Mouse (Mus musculus): ENCODE measurements around the gene Usp7. TPM values are rescaled to one million over a fixed set of nuclear protein-coding genes. Genes with fewer than 3 reads are reported as not detected.

Usp7 gene
- polyA plus RNA-seq, 1 experiment, result 26.2 TPM

- TF ChIP-seq CTCF (conservative IDR thresholded peaks at IDR 0.05; ENCODE audit: insufficient read depth, insufficient read length, low read depth, low read length) (peak; percentile 97), POLR2A (IDR thresholded peaks at IDR 0.05; ENCODE audit: low read depth, low read length) (no peak)
- no peaks in the 10 kb centered on the region for H3K27me3 ChIP-seq (replicated peaks; ENCODE audit: control insufficient read depth, insufficient read depth, low read length)
- peak; percentile 78 for DNase-seq
- 55% methylated on average over 7 of the region's 7 CpGs for WGBS
- H3K27ac ChIP-seq (ENCODE audit: insufficient read depth, low read depth, low read length), result no peak overlapping the region
- peaks cover 4% of the 10 kb centered on the region for H3K4me1 ChIP-seq (ENCODE audit: control insufficient read depth, insufficient read depth, low read length)
- peaks cover 3% of the 10 kb centered on the region for H3K36me3 ChIP-seq (ENCODE audit: control insufficient read depth, insufficient read depth, low read length)
- H3K4me3 ChIP-seq (ENCODE audit: insufficient read depth, low read depth, low read length), result no peak overlapping the region
Observed at GRCm38 (mm10) chr16:8686121-8686870, 105.8 kb downstream of the Usp7 start.

- no peak overlapping the region for H3K27ac ChIP-seq (ENCODE audit: insufficient read depth, low read depth, low read length)
- peak; percentile 56 for DNase-seq
- TF ChIP-seq POLR2A (IDR thresholded peaks at IDR 0.05; ENCODE audit: low read depth, low read length) (no peak), CTCF (conservative IDR thresholded peaks at IDR 0.05; ENCODE audit: insufficient read depth, insufficient read length, low read depth, low read length) (no peak)
- 14% methylated on average over 4 of the region's 4 CpGs for WGBS
- no peaks in the 10 kb centered on the region for H3K27me3 ChIP-seq (replicated peaks; ENCODE audit: control insufficient read depth, insufficient read depth, low read length)
- H3K4me1 ChIP-seq (ENCODE audit: control insufficient read depth, insufficient read depth, low read length), result peaks cover 4% of the 10 kb centered on the region
- H3K36me3 ChIP-seq (ENCODE audit: control insufficient read depth, insufficient read depth, low read length), result no peaks in the 10 kb centered on the region
- H3K4me3 ChIP-seq (ENCODE audit: insufficient read depth, low read depth, low read length), result no peak overlapping the region
Observed at GRCm38 (mm10) chr16:8685087-8685486, 107.0 kb downstream of the Usp7 start.

DNA sequence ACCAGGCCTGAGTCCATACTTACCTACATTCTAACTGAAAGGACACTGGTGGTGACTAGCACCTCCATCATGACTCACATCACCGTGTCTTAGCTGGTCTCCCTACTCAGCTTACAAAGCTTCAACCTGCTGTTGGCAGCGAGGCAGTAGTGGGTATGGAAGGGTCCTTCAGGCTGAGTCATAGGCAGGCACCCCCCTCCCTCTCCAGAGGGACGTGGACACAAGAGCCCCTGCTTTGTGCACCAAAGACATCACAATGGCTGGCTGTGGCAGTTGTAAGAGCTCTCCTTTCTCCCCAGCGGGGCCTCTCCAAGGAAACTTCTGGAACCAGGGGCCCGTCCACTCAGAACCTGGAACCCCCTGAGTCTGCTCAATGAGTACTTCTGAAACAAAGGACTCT, 111.6 kb downstream of the Usp7 start, which contains the start of gene Gm5767:
Gene Gm5767, plus strand, starts transcription at position 301 of the 400 bp plus-strand sequence.
- 87% methylated on average over 5 of the region's 5 CpGs for WGBS
- H3K4me1 ChIP-seq (ENCODE audit: control insufficient read depth, insufficient read depth, low read length), result no peaks in the 10 kb centered on the region; the same call in 1 of the 2 replicates
- H3K27me3 ChIP-seq (replicated peaks; ENCODE audit: control insufficient read depth, insufficient read depth, low read length), result no peaks in the 10 kb centered on the region
- no peaks in the 10 kb centered on the region for H3K36me3 ChIP-seq (ENCODE audit: control insufficient read depth, insufficient read depth, low read length)
- no peak for DNase-seq
- H3K27ac ChIP-seq (ENCODE audit: insufficient read depth, low read depth, low read length), result no peak within 1 kb of the TSS
- TF ChIP-seq POLR2A (IDR thresholded peaks at IDR 0.05; ENCODE audit: low read depth, low read length) (no peak), CTCF (conservative IDR thresholded peaks at IDR 0.05; ENCODE audit: insufficient read depth, insufficient read length, low read depth, low read length) (no peak)
- H3K4me3 ChIP-seq (ENCODE audit: insufficient read depth, low read depth, low read length), result no peak within 1 kb of the TSS

GRCm38 (mm10) chr16:8679780-8680179, 112.3 kb downstream of the Usp7 start:
- Histone ChIP-seq H3K4me1 (ENCODE audit: control insufficient read depth, insufficient read depth, low read length) (no peaks in the 10 kb centered on the region; the same call in 1 of the 2 replicates), H3K27ac (ENCODE audit: insufficient read depth, low read depth, low read length) (no peak overlapping the region), H3K36me3 (ENCODE audit: control insufficient read depth, insufficient read depth, low read length) (no peaks in the 10 kb centered on the region), H3K27me3 (replicated peaks; ENCODE audit: control insufficient read depth, insufficient read depth, low read length) (no peaks in the 10 kb centered on the region), H3K4me3 (ENCODE audit: insufficient read depth, low read depth, low read length) (no peak overlapping the region)
- 41% methylated on average over 3 of the region's 3 CpGs for WGBS
- DNase-seq, result no peak
- no peak for TF ChIP-seq CTCF (conservative IDR thresholded peaks at IDR 0.05; ENCODE audit: insufficient read depth, insufficient read length, low read depth, low read length)
- no peak for TF ChIP-seq POLR2A (IDR thresholded peaks at IDR 0.05; ENCODE audit: low read depth, low read length)

DNA sequence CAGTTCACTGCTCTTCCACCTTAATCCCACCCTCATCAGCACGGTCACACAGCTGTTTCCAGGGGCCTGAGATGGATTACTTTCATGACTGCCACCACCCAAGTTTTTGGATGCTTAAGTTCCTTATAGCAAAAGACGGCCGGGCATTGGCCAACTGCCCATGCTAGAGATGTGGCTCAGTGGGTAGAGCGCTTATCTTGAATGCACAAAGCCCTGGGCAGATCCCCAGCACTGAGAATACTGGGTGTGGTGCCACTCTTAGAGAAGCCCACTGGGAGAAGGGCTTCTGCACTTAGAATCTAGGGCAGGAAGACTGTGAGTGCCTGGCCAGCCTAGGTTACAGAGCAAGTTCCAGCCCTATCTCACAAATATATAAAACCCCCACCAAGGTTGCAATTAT, 113.4 kb downstream of the Usp7 start:
- TF ChIP-seq POLR2A (IDR thresholded peaks at IDR 0.05; ENCODE audit: low read depth, low read length) (no peak), CTCF (conservative IDR thresholded peaks at IDR 0.05; ENCODE audit: insufficient read depth, insufficient read length, low read depth, low read length) (no peak)
- Histone ChIP-seq H3K27me3 (replicated peaks; ENCODE audit: control insufficient read depth, insufficient read depth, low read length) (no peaks in the 10 kb centered on the region), H3K36me3 (ENCODE audit: control insufficient read depth, insufficient read depth, low read length) (no peaks in the 10 kb centered on the region), H3K4me3 (ENCODE audit: insufficient read depth, low read depth, low read length) (no peak overlapping the region), H3K4me1 (ENCODE audit: control insufficient read depth, insufficient read depth, low read length) (no peaks in the 10 kb centered on the region; the same call in 1 of the 2 replicates), H3K27ac (ENCODE audit: insufficient read depth, low read depth, low read length) (no peak overlapping the region)
- 81% methylated on average over 4 of the region's 4 CpGs for WGBS
- no peak for DNase-seq

GRCm38 (mm10) chr16:8678035-8678434, 114.1 kb downstream of the Usp7 start:
- DNase-seq, result peak; percentile 47
- peaks cover 2% of the 10 kb centered on the region; the same call in 1 of the 2 replicates for H3K4me1 ChIP-seq (ENCODE audit: control insufficient read depth, insufficient read depth, low read length)

GRCm38 (mm10) chr16:8676800-8677199, 115.3 kb downstream of the Usp7 start:
- H3K36me3 ChIP-seq (ENCODE audit: control insufficient read depth, insufficient read depth, low read length), result no peaks in the 10 kb centered on the region
- TF ChIP-seq CTCF (conservative IDR thresholded peaks at IDR 0.05; ENCODE audit: insufficient read depth, insufficient read length, low read depth, low read length) (peak; percentile 85), POLR2A (IDR thresholded peaks at IDR 0.05; ENCODE audit: low read depth, low read length) (no peak)
- H3K4me3 ChIP-seq (ENCODE audit: insufficient read depth, low read depth, low read length), result no peak overlapping the region
- DNase-seq, result peak; percentile 44
- no peaks in the 10 kb centered on the region for H3K27me3 ChIP-seq (replicated peaks; ENCODE audit: control insufficient read depth, insufficient read depth, low read length)
- peaks cover 2% of the 10 kb centered on the region; the same call in 1 of the 2 replicates for H3K4me1 ChIP-seq (ENCODE audit: control insufficient read depth, insufficient read depth, low read length)
- H3K27ac ChIP-seq (ENCODE audit: insufficient read depth, low read depth, low read length), result no peak overlapping the region
- WGBS, result 57% methylated on average over 4 of the region's 4 CpGs

More at GRCm38 (mm10) chr16:8678035-8678434, 114.1 kb downstream of the Usp7 start:
- WGBS, result 20% methylated on average over 5 of the region's 5 CpGs
- Histone ChIP-seq H3K27me3 (replicated peaks; ENCODE audit: control insufficient read depth, insufficient read depth, low read length) (no peaks in the 10 kb centered on the region), H3K4me3 (ENCODE audit: insufficient read depth, low read depth, low read length) (no peak overlapping the region), H3K27ac (ENCODE audit: insufficient read depth, low read depth, low read length) (no peak overlapping the region), H3K36me3 (ENCODE audit: control insufficient read depth, insufficient read depth, low read length) (no peaks in the 10 kb centered on the region)
- TF ChIP-seq CTCF (conservative IDR thresholded peaks at IDR 0.05; ENCODE audit: insufficient read depth, insufficient read length, low read depth, low read length) (no peak), POLR2A (IDR thresholded peaks at IDR 0.05; ENCODE audit: low read depth, low read length) (no peak)
